Mouse (Mus musculus): Measurements from ENCODE around the gene Sh2d2a. TPM values are rescaled to one million over a fixed set of nuclear protein-coding genes. Genes with fewer than 3 reads are reported as not detected.
"Not testable (repeated sequence)": the region's sequence is repeated elsewhere in the genome, so short reads cannot be mapped to it uniquely, and the experiment has no call there.

Gene Sh2d2a
- polyA plus RNA-seq (2012; ENCODE audit: insufficient read depth, insufficient read length, missing spikeins) = not detected in 2 replicates

DNA sequence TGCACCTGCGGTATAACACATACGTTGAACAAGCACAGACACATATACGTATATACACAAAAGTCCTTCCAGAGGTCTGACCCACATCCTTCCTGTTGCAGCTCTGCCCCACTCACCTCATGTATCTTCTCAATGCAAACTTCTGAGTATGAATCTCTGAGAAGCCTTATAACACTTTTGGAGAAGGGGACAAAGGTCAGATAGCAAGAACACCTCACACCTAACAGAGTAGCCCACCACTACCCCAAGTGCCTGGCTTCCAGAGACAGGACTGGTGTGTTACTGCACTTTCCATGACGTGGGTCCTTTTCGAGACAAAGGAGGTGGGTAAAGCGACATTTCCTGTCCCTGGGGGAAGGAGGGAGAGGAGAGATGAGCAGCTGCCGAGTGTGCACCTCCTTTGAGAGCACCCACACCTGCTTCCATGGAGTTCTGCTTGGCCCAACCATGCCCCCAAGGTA, at the start of gene Sh2d2a:
Sh2d2a (plus strand) TSS at position 106 of the 461 bp plus-strand sequence.
- TF ChIP-seq CTCF (IDR thresholded peaks at IDR 0.05; ENCODE audit: low read depth, low read length) (no peak), POLR2A (IDR thresholded peaks at IDR 0.05; ENCODE audit: borderline replicate concordance, low read depth, low read length) (no peak)
- Histone ChIP-seq H3K4me3 (ENCODE audit: insufficient read depth, low read length) (no peak within 1 kb of the TSS), H3K4me1 (ENCODE audit: control insufficient read depth, insufficient read depth, low read length) (peaks cover 11% of the 10 kb centered on the region), H3K27ac (ENCODE audit: insufficient read depth, low read depth, low read length) (no peak within 1 kb of the TSS)

DNA sequence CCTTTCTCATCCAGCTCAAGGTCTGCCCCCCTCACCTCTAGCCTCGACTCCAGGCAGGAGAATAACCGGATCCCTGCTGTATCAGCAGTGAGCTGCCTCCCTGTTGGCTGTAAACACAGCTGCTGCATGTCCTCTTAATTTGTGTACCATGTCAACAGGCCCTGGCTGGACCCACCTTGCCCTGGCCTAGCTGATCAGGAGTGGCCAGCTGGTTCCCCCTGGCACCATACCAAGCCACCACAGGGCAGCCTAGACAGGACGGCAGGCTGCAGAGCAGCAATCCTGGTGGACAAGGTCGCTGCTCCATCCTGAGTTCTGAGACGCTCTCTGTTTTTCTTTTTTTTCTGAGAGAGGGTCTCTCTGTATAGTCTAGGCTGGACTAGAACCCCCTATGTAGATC, 44.9 kb upstream of the Sh2d2a start:
- H3K4me3 ChIP-seq (ENCODE audit: insufficient read depth, low read length) = no peak overlapping the region
- H3K4me1 ChIP-seq (ENCODE audit: control insufficient read depth, insufficient read depth, low read length) = no peaks in the 10 kb centered on the region
- TF ChIP-seq POLR2A (IDR thresholded peaks at IDR 0.05; ENCODE audit: borderline replicate concordance, low read depth, low read length) (no peak), CTCF (IDR thresholded peaks at IDR 0.05; ENCODE audit: low read depth, low read length) (no peak)
- H3K27ac ChIP-seq (ENCODE audit: insufficient read depth, low read depth, low read length) = no peak overlapping the region

DNA sequence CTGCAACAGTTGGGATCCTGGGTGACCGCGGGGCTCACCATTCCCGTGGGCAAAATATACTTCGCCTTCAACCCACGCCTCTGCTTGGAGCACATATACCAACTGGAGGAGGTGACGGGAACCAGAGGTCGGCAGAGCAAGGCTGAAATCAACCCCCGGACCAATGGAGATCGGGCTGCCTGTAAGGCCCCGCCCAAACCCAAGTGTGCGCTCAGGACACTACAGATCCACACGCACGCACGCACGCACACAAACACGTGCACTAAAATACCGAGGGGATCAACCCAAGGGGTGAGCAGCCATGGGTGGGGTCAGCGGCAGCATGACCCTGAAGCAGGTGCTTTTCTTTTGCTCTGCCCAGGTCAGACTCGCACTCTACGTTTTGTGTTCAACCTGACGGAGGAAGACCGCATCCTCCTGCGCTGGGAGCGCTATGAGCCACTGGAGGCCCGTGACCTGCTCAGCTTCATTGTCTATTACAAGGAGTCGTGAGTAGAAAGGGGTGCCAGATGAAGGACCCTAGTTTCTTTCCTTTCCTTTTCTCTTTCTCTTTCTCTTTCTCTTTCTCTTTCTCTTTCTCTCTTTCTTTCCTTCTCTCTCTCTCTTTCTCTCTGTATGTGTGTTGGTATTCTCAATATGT, 42.4 kb upstream of the Sh2d2a start:
- H3K4me1 ChIP-seq (ENCODE audit: control insufficient read depth, insufficient read depth, low read length) = no peaks in the 10 kb centered on the region
- TF ChIP-seq CTCF (IDR thresholded peaks at IDR 0.05; ENCODE audit: low read depth, low read length) = no peak
- no peak for TF ChIP-seq POLR2A (IDR thresholded peaks at IDR 0.05; ENCODE audit: borderline replicate concordance, low read depth, low read length)
- H3K27ac ChIP-seq (ENCODE audit: insufficient read depth, low read depth, low read length) = no peak overlapping the region
- H3K4me3 ChIP-seq (ENCODE audit: insufficient read depth, low read length) = peak overlapping the region; percentile 58

DNA sequence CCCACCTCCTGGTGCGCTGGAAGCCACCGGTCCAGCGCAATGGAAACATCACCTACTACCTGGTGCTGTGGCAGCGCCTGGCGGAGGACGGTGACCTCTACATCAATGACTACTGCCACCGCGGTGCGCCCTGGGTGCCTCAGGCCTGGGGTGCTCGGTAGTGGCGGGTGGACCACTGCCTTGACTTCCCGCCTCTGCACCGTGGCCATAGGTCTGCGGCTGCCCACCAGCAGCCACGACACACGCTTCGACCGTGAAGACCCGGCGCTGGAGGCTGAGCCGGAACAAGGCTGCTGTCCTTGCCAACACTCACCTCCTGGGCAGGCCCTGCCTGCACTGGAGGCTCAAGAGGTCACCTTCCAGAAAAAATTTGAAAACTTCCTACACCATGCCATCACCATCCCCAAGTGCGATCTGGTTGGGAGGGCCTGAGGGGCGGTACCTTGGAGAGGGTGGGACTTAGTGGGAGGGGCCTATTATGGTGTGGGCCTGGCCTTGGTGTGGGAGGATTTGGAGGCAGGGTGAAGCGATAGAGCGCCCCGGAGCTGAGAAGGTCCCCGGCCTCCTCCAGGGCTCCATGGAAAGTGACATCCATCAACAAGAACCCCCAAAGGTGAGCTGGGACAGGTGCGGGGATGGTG, 37.1 kb upstream of the Sh2d2a start:
- no peak for TF ChIP-seq POLR2A (IDR thresholded peaks at IDR 0.05; ENCODE audit: borderline replicate concordance, low read depth, low read length)
- no peak for TF ChIP-seq CTCF (IDR thresholded peaks at IDR 0.05; ENCODE audit: low read depth, low read length)
- no peak overlapping the region for H3K4me3 ChIP-seq (ENCODE audit: insufficient read depth, low read length)
- no peak overlapping the region for H3K27ac ChIP-seq (ENCODE audit: insufficient read depth, low read depth, low read length)
- H3K4me1 ChIP-seq (ENCODE audit: control insufficient read depth, insufficient read depth, low read length) = no peaks in the 10 kb centered on the region

DNA sequence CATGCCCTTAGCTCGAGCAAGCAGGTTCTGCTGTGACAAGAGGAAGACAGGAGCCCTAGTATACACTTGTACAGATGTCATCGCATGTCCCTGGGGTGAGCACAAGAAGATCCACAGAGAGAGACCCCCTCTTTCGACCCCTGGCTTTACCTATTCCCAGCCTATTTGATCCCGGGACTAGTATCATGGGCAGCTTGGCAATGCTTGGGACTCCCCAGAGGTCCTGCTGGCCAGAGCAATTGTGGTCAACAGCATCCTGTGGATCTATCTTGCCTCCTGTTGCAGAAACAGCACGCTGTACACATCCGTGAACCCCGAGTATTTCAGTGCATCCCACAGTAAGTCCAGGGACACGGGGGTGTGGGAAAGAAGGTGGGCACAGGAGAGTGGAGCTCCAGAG, 35.3 kb upstream of the Sh2d2a start:
- no peak overlapping the region for H3K4me3 ChIP-seq (ENCODE audit: insufficient read depth, low read length)
- no peaks in the 10 kb centered on the region for H3K4me1 ChIP-seq (ENCODE audit: control insufficient read depth, insufficient read depth, low read length)
- TF ChIP-seq CTCF (IDR thresholded peaks at IDR 0.05; ENCODE audit: low read depth, low read length) (no peak), POLR2A (IDR thresholded peaks at IDR 0.05; ENCODE audit: borderline replicate concordance, low read depth, low read length) (no peak)
- no peak overlapping the region for H3K27ac ChIP-seq (ENCODE audit: insufficient read depth, low read depth, low read length)

DNA sequence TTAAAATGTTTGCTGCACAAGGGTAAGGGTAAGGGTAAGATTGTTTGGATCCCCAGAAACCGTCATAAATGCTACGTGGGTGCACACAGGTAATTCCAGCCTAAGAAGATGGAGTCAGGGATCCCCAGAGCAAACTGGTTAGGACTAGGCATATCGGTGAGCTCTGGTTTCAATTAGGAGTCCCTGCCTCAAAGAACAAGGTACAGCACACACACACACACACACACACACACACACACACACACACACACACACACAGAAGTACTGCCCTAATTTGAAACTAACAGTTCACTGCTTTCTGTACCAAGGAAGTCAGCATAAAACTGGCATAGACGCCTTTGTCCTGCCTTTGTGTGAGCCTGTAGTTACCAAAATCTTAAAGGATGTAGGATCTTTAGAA, 34.1 kb upstream of the Sh2d2a start:
- no peak overlapping the region for H3K27ac ChIP-seq (ENCODE audit: insufficient read depth, low read depth, low read length)
- H3K4me1 ChIP-seq (ENCODE audit: control insufficient read depth, insufficient read depth, low read length) = no peaks in the 10 kb centered on the region
- no peak for TF ChIP-seq CTCF (IDR thresholded peaks at IDR 0.05; ENCODE audit: low read depth, low read length)
- H3K4me3 ChIP-seq (ENCODE audit: insufficient read depth, low read length) = no peak overlapping the region

DNA sequence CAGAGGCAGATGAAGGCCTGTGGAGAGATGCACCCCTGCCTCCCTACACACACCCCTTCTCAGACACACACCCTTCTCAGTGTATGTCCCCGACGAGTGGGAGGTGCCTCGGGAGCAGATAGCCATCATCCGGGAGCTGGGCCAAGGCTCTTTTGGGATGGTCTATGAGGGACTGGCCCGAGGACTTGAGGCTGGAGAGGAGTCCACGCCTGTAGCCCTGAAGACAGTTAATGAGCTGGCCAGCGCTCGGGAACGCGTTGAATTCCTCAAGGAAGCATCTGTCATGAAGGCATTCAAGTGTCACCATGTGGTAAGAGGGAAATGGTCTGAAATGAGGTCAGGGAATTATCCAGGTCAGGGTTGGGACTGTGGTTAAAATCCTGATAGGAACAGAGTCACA, 33.7 kb upstream of the Sh2d2a start:
- no peak overlapping the region for H3K27ac ChIP-seq (ENCODE audit: insufficient read depth, low read depth, low read length)
- H3K4me1 ChIP-seq (ENCODE audit: control insufficient read depth, insufficient read depth, low read length) = no peaks in the 10 kb centered on the region
- H3K4me3 ChIP-seq (ENCODE audit: insufficient read depth, low read length) = no peak overlapping the region
- no peak for TF ChIP-seq POLR2A (IDR thresholded peaks at IDR 0.05; ENCODE audit: borderline replicate concordance, low read depth, low read length)
- TF ChIP-seq CTCF (IDR thresholded peaks at IDR 0.05; ENCODE audit: low read depth, low read length) = no peak

DNA sequence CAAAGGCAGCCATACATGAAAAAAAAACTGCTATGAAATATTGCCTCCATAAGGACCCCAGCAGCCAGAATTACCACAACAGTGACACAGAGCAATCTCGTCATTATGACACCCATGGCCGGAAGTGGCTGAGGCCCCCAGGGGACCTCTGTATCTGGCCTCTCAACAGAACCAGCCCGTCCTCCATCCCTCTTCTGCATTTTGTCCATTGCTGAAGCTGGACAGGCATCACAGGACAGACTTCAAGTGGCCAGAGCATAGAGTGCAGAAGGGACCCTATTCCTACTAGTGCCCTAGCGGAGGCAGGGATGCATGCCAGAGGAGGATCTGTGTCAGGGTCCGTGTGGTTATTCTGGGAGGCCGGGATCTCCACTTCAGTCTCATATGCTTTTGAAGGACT, 30.4 kb upstream of the Sh2d2a start:
- no peak for TF ChIP-seq CTCF (IDR thresholded peaks at IDR 0.05; ENCODE audit: low read depth, low read length)
- TF ChIP-seq POLR2A (IDR thresholded peaks at IDR 0.05; ENCODE audit: borderline replicate concordance, low read depth, low read length) = no peak
- Histone ChIP-seq H3K27ac (ENCODE audit: insufficient read depth, low read depth, low read length) (no peak overlapping the region), H3K4me3 (ENCODE audit: insufficient read depth, low read length) (no peak overlapping the region), H3K4me1 (ENCODE audit: control insufficient read depth, insufficient read depth, low read length) (no peaks in the 10 kb centered on the region)

DNA sequence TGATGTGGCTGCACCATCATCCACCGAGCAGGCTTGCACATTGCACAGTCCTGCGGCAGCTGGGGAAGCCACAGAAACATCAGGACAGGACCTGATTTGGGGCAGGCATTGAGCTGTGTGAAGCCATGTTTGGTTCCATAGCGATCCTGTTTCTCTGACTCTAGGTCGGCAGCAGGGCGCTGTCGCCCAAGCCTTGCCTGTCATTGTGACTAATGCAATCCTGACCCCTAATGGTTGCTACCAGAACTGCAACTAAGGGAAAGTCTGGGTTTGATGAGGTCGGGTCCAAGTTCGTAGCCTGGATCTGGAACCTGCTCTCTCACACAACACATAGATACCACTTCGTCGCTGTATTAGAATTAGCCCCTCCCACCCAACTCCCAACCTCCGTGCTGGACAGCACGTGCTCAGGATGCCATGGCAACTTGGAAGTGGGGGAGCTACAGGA, 29.9 kb upstream of the Sh2d2a start:
- Histone ChIP-seq H3K4me3 (ENCODE audit: insufficient read depth, low read length) (no peak overlapping the region), H3K27ac (ENCODE audit: insufficient read depth, low read depth, low read length) (no peak overlapping the region), H3K4me1 (ENCODE audit: control insufficient read depth, insufficient read depth, low read length) (no peaks in the 10 kb centered on the region)
- no peak for TF ChIP-seq POLR2A (IDR thresholded peaks at IDR 0.05; ENCODE audit: borderline replicate concordance, low read depth, low read length)
- peak; percentile 75 for TF ChIP-seq CTCF (IDR thresholded peaks at IDR 0.05; ENCODE audit: low read depth, low read length)

DNA sequence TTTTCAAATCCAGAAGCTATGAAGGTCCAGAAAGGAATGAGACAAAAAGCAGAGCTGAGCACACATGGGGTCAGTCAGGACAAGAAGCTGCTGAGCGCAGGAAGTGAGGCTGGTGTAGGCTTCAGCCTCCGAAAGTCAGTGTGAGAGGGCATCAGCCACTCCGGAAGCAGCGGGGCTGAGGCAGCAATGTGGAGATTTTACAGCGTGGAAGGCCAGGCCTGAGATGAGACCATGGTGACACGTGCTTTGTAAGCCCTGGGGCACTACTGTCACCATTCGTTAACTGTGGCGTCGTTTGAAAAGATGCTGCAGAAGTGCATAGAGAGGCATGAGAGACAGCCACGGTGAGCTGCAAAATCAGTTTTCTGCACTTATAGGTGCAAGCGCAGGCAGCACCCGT, 28.3 kb upstream of the Sh2d2a start:
- no peak for TF ChIP-seq POLR2A (IDR thresholded peaks at IDR 0.05; ENCODE audit: borderline replicate concordance, low read depth, low read length)
- no peak for TF ChIP-seq CTCF (IDR thresholded peaks at IDR 0.05; ENCODE audit: low read depth, low read length)
- Histone ChIP-seq H3K4me1 (ENCODE audit: control insufficient read depth, insufficient read depth, low read length) (no peaks in the 10 kb centered on the region), H3K27ac (ENCODE audit: insufficient read depth, low read depth, low read length) (no peak overlapping the region), H3K4me3 (ENCODE audit: insufficient read depth, low read length) (no peak overlapping the region)

DNA sequence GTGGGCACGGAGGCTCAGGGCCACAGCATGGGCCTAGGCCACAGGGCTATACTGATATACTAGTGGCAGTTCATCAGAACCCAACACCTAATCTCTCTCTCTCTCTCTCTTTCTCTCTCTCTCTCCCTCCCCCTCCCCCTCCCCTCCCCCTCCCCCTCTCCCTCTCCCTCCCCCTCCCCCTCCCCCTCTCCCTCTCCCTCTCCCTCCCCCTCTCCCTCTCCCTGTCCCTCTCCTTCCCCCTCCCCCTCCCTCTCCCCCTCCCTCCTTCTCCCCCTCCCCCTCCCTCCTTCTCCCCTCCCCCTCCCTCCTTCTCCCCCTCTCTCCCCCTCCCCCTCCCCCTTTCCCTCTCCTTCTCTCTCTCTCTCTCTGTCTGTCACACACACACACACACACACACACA, 22.3 kb upstream of the Sh2d2a start, which contains the start of gene Pear1:
Pear1 (minus strand) TSS at position 101 of the 400 bp plus-strand sequence.
- not testable (repeated sequence) for H3K4me1 ChIP-seq (ENCODE audit: control insufficient read depth, insufficient read depth, low read length); H3K4me3 ChIP-seq (ENCODE audit: insufficient read depth, low read length); H3K27ac ChIP-seq (ENCODE audit: insufficient read depth, low read depth, low read length)

Measured in bone marrow macrophage, adult 2 months (primary cell).